ENCODE assay signal across 11 mouse cellular contexts in the genomic region with DNA sequence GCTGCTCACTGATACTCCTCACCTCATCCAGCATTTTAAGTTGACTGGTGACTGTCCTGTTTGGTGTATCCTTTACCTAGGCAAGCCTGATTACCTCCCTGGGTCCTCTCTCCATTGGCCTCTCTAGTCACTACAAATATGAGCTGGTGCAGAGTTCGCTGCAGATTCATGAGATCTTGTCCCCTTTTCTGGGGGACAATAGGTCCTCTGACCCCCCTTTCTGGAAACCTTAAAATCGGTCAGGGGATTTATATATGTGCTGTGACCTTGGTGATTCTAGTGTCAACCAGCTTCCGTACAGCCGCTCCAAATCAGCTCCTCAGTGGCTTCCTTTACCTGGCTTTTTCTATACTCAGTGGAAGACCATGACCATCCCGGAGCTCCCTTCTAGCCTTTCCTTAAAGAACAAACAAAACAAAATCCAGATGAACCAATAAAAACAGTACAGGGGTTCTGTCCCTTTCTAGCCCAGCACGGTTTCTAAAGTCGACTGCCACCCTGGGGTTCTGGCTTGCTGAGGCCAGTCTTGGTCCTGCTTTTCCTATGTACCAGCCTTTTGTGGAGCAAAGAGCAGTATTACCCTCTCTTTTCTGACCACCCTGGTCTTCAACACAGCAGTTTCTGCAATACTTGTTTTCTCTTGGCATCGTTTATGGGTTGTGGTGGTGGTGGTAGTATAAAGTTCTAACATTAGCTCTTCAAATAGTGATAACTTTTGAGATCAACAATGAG. TPM values are rescaled to one million over a fixed set of nuclear protein-coding genes. Genes with fewer than 3 reads are reported as not detected.
DNase-seq lines count a peak whose midpoint lies in the region; ATAC-seq lines count a peak whose summit lies in the region.
"Had no signal": no experiment of that assay in that cellular context is flagged by ENCODE, and none has a peak within 500 bp of the region (broad histone marks: within the 10 kb centered on the region; RNA-seq: fewer than 3 reads in every experiment).

No protein-coding gene starts in this region.

- DNase-seq in heart, embryonic 10.5 days (ENCODE audit: low spot score), result no peak
- no peak for DNase-seq in heart, adult 9 months (ENCODE audit: low spot score in 2 of 2)
- DNase-seq in gastrocnemius, postnatal 25 days, result no peak
- no peak for DNase-seq in layer of hippocampus, adult 8-10 months (ENCODE audit: low spot score in 2 of 2)
- DNase-seq: cerebellum, adult 9-11 months had no signal

- WGBS in heart, embryonic 10.5 days, result 15% methylated on average over 8 of the region's 8 CpGs
- WGBS in midbrain, embryonic 12.5 days, result 8% methylated on average over 8 of the region's 8 CpGs
- WGBS in midbrain, embryonic 13.5 days, result 13% methylated on average over 8 of the region's 8 CpGs
- WGBS in hindbrain, embryonic 12.5 days, result 11% methylated on average over 8 of the region's 8 CpGs
- WGBS in neural tube, embryonic 12.5 days, result 7% methylated on average over 8 of the region's 8 CpGs

- no peaks in the 10 kb centered on the region for H3K9me3 ChIP-seq in heart, embryonic 10.5 days
- no peaks in the 10 kb centered on the region for H3K9me3 ChIP-seq in midbrain, embryonic 12.5 days
- H3K9me3 ChIP-seq in midbrain, embryonic 13.5 days, result no peaks in the 10 kb centered on the region
- H3K9me3 ChIP-seq in hindbrain, embryonic 12.5 days (replicated peaks), result 0 out of 2 replicates have a peak, but pooled peaks cover 3% of the 10 kb centered on the region
- H3K9me3 ChIP-seq in neural tube, embryonic 12.5 days, result no peaks in the 10 kb centered on the region
- H3K9me3 ChIP-seq: liver, embryonic 15.5 days had no signal

- peaks cover 62% of the 10 kb centered on the region for H3K27me3 ChIP-seq in heart, embryonic 10.5 days (ENCODE audit: insufficient read depth, poor library complexity, severe bottlenecking)
- peaks cover 88% of the 10 kb centered on the region for H3K27me3 ChIP-seq in midbrain, embryonic 12.5 days
- H3K27me3 ChIP-seq in midbrain, embryonic 13.5 days, result peaks cover 97% of the 10 kb centered on the region
- H3K27me3 ChIP-seq in hindbrain, embryonic 12.5 days, result peaks cover 94% of the 10 kb centered on the region
- H3K27me3 ChIP-seq in neural tube, embryonic 12.5 days (replicated peaks), result peaks cover 88% of the 10 kb centered on the region

- H3K4me1 ChIP-seq in heart, embryonic 10.5 days, result peaks cover 23% of the 10 kb centered on the region
- H3K4me1 ChIP-seq in midbrain, embryonic 12.5 days, result peaks cover 39% of the 10 kb centered on the region
- H3K4me1 ChIP-seq in midbrain, embryonic 13.5 days (replicated peaks), result peaks cover 44% of the 10 kb centered on the region
- peaks cover 38% of the 10 kb centered on the region for H3K4me1 ChIP-seq in hindbrain, embryonic 12.5 days
- peaks cover 28% of the 10 kb centered on the region for H3K4me1 ChIP-seq in neural tube, embryonic 12.5 days
- H3K4me1 ChIP-seq: liver, embryonic 15.5 days had no signal

- no peak overlapping the region for H3K9ac ChIP-seq in midbrain, embryonic 12.5 days (replicated peaks)
- H3K9ac ChIP-seq in midbrain, embryonic 13.5 days (replicated peaks), result no peak overlapping the region
- peak overlapping the region; percentile 74 for H3K9ac ChIP-seq in hindbrain, embryonic 12.5 days
- H3K9ac ChIP-seq in neural tube, embryonic 12.5 days, result no peak overlapping the region
- H3K9ac ChIP-seq: liver, embryonic 15.5 days had no signal

- no peak for ATAC-seq in midbrain, embryonic 12.5 days (ENCODE audit: low FRiP score, low read depth)
- no peak for ATAC-seq in midbrain, embryonic 13.5 days
- ATAC-seq in hindbrain, embryonic 12.5 days (ENCODE audit: low FRiP score), result no peak
- ATAC-seq in neural tube, embryonic 12.5 days (ENCODE audit: low FRiP score, low read depth), result no peak
- ATAC-seq: intestine, postnatal 0 days had no signal

- 0 out of 2 replicates have a peak overlapping the region, but pooled peaks have one; percentile 5 for H3K4me2 ChIP-seq in midbrain, embryonic 12.5 days (replicated peaks)
- H3K4me2 ChIP-seq in midbrain, embryonic 13.5 days (replicated peaks), result no peak overlapping the region
- H3K4me2 ChIP-seq in hindbrain, embryonic 12.5 days (replicated peaks), result peak overlapping the region; percentile 61; the same call in 1 of the 2 replicates
- H3K4me2 ChIP-seq in neural tube, embryonic 12.5 days (replicated peaks), result peak overlapping the region; percentile 68
- H3K4me2 ChIP-seq: liver, embryonic 15.5 days had no signal

- no peaks in the 10 kb centered on the region for H3K36me3 ChIP-seq in heart, embryonic 10.5 days
- H3K36me3 ChIP-seq in midbrain, embryonic 12.5 days, result no peaks in the 10 kb centered on the region
- H3K36me3 ChIP-seq in midbrain, embryonic 13.5 days, result no peaks in the 10 kb centered on the region
- no peaks in the 10 kb centered on the region for H3K36me3 ChIP-seq in hindbrain, embryonic 12.5 days
- H3K36me3 ChIP-seq in neural tube, embryonic 12.5 days, result no peaks in the 10 kb centered on the region
- H3K36me3 ChIP-seq: liver, embryonic 15.5 days had no signal

- H3K4me3 ChIP-seq in heart, embryonic 10.5 days, result peak overlapping the region; percentile 73
- no peak overlapping the region for H3K4me3 ChIP-seq in midbrain, embryonic 12.5 days
- no peak overlapping the region for H3K4me3 ChIP-seq in midbrain, embryonic 13.5 days (replicated peaks)
- H3K4me3 ChIP-seq in hindbrain, embryonic 12.5 days, result peak overlapping the region; percentile 48
- peak overlapping the region; percentile 15; the same call in 1 of the 2 replicates for H3K4me3 ChIP-seq in neural tube, embryonic 12.5 days
- H3K4me3 ChIP-seq: liver, embryonic 15.5 days had no signal

- H3K27ac ChIP-seq in heart, embryonic 10.5 days, result no peak overlapping the region
- no peak overlapping the region for H3K27ac ChIP-seq in midbrain, embryonic 12.5 days (replicated peaks)
- H3K27ac ChIP-seq in midbrain, embryonic 13.5 days, result no peak overlapping the region
- H3K27ac ChIP-seq in hindbrain, embryonic 12.5 days, result peak overlapping the region; percentile 88
- H3K27ac ChIP-seq in neural tube, embryonic 12.5 days, result no peak overlapping the region
- H3K27ac ChIP-seq: liver, embryonic 15.5 days had no signal

RNA-seq across cellular contexts. Expression of gene Prrx1, which starts 3.3 kb away (rescaled TPM):
- 7.9 and 20.3 TPM in 2 replicates for polyA plus RNA-seq in heart, embryonic 10.5 days (2016; fragmentation: Nextera tagmentation; extraction: Ambion mirVana)
- 19.5 and 25.4 TPM in 2 replicates for polyA plus RNA-seq in midbrain, embryonic 12.5 days (2016; fragmentation: Nextera tagmentation; extraction: Ambion mirVana)
- 3.6 and 3.7 TPM in 2 replicates for polyA plus RNA-seq in midbrain, embryonic 13.5 days (2015; fragmentation: Nextera tagmentation; extraction: Ambion mirVana)
- 81.5 and 83.2 TPM in 2 replicates for polyA plus RNA-seq in hindbrain, embryonic 12.5 days (2016; fragmentation: Nextera tagmentation; extraction: Ambion mirVana)
- polyA plus RNA-seq in neural tube, embryonic 12.5 days (2016; fragmentation: Nextera tagmentation; extraction: Ambion mirVana), result 20.7 and 22.1 TPM in 2 replicates
- 10 to 100 TPM; 35.5 to 43.2 TPM for total RNA-seq in gastrocnemius, postnatal 25 days (2021)
- total RNA-seq in layer of hippocampus, adult 8-10 months (2022), result 1 to 10 TPM; 5.3 to 6.9 (median 5.7) TPM

Comparison
In these comparisons a context has a peak if more than half of its experiments do, and no peak if none do; other contexts are left out.
1. H3K4me3 ChIP-seq: peak in heart, embryonic 10.5 days (single experiment), hindbrain, embryonic 12.5 days (single experiment) and neural tube, embryonic 12.5 days (single experiment); none in midbrain, embryonic 12.5 days (single experiment) and midbrain, embryonic 13.5 days (single experiment).